Mouse (Mus musculus): Measurements from ENCODE around the gene Pde4b. TPM values are rescaled to one million over a fixed set of nuclear protein-coding genes. Genes with fewer than 3 reads are reported as not detected.

Pde4b gene
- polyA plus RNA-seq, 1 experiment from 2014 or later = 11.0 TPM

DNA sequence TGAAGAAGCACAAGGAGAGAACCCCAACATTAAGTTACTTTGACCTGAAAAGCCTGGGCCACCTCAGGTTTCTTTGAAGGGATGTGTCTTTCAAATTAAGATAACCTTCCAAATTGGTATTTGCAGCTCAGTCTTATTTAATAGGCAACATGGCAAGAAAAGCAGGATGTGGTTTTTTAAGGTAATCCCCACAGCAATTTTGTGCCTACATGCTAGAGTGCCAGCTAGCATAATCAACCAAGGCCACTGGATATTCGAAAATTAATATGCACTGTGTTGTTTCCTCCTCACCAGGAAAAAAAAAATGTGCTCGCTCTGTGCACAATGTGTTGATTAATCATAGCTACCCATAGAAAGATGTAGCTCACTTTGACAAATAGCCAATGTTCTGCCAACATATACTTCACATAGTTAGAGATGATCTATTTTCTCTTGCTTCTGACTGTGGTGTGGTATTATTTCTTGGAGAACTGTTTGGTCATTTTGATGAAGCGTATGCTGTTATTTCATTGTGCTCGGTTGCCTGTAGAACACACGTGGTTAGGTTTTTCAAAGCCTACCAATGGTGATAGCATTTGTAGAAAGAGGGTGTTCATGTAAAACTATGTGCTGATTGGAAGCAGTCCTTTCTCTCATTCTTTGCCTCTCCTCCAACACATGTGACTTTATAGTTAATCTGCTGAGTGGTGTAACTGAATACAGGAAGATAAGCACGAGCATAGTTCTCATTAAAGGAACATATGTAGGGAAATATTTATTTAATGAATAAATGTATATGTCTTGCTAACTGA, 169.0 kb downstream of the Pde4b start:
- no peaks in the 10 kb centered on the region for H3K36me3 ChIP-seq (ENCODE audit: control insufficient read depth, insufficient read depth, low read length)
- H3K9ac ChIP-seq (ENCODE audit: low read depth, low read length) = no peak overlapping the region
- no peak overlapping the region for H3K4me3 ChIP-seq (ENCODE audit: low read length)
- H3K27me3 ChIP-seq (replicated peaks; ENCODE audit: control insufficient read depth, insufficient read depth, low read length) = no peaks in the 10 kb centered on the region
- peaks cover 10% of the 10 kb centered on the region; the same call in 1 of the 2 replicates for H3K4me1 ChIP-seq (ENCODE audit: control insufficient read depth, insufficient read depth, low read length)
- 71% methylated on average over 6 of the region's 6 CpGs for WGBS
- ATAC-seq = no peak
- no peak overlapping the region for H3K4me2 ChIP-seq (ENCODE audit: low read depth, low read length)
- no peak overlapping the region for H3K27ac ChIP-seq (ENCODE audit: low read length)
- no peaks in the 10 kb centered on the region for H3K9me3 ChIP-seq (ENCODE audit: control insufficient read depth, low read length)

DNA sequence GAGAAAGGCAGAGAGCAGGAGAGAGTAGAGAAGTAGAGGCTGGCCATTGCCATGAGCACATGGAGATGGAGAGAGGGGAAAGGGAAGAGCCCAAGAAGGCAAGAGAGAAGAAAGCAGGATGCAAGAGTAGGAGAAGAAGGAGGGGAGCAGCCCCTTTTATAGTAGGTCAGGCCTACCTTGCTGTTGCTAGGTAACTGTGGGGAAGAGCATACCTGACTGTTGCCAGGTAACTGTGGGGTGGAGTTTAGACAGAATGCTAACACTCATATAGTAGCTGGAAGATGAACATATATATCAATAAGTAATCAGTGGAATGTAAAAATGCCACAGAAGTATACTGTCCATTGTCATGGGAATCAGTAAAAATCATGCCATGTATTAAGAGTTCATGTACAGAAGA, 172.9 kb downstream of the Pde4b start:
- Histone ChIP-seq H3K27ac (ENCODE audit: low read length) (no peak overlapping the region), H3K9me3 (ENCODE audit: control insufficient read depth, low read length) (no peaks in the 10 kb centered on the region), H3K4me2 (ENCODE audit: low read depth, low read length) (no peak overlapping the region), H3K36me3 (ENCODE audit: control insufficient read depth, insufficient read depth, low read length) (no peaks in the 10 kb centered on the region), H3K4me3 (ENCODE audit: low read length) (no peak overlapping the region), H3K27me3 (replicated peaks; ENCODE audit: control insufficient read depth, insufficient read depth, low read length) (no peaks in the 10 kb centered on the region), H3K9ac (ENCODE audit: low read depth, low read length) (no peak overlapping the region), H3K4me1 (ENCODE audit: control insufficient read depth, insufficient read depth, low read length) (no peaks in the 10 kb centered on the region)
- no peak for ATAC-seq

DNA sequence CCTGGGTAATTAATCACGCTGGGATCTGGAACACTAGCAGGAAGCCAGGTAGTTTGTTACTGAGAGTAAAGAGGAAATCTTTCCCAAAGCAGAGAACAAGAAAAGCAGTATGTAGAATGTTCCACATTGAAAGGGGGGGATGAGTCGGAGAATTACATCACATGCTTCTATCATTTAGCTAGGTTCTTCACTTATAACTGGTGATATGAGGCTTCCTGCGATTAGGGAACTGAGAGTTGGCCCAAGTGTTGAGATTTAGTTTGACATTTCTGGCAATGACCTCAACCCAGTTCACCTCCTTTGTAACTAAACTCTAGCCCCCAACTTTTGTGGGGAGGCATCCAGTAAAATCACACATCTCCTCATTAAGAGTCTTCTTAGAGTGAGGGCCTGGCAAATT, 185.0 kb downstream of the Pde4b start:
- H3K36me3 ChIP-seq (ENCODE audit: control insufficient read depth, insufficient read depth, low read length) = no peaks in the 10 kb centered on the region
- no peak overlapping the region for H3K4me3 ChIP-seq (ENCODE audit: low read length)
- no peak overlapping the region for H3K27ac ChIP-seq (ENCODE audit: low read length)
- no peaks in the 10 kb centered on the region for H3K27me3 ChIP-seq (replicated peaks; ENCODE audit: control insufficient read depth, insufficient read depth, low read length)
- no peak for ATAC-seq
- 65% methylated on average over 3 of the region's 3 CpGs for WGBS
- H3K9ac ChIP-seq (ENCODE audit: low read depth, low read length) = no peak overlapping the region
- no peak overlapping the region for H3K4me2 ChIP-seq (ENCODE audit: low read depth, low read length)
- H3K4me1 ChIP-seq (ENCODE audit: control insufficient read depth, insufficient read depth, low read length) = no peaks in the 10 kb centered on the region
- no peaks in the 10 kb centered on the region for H3K9me3 ChIP-seq (ENCODE audit: control insufficient read depth, low read length)

DNA sequence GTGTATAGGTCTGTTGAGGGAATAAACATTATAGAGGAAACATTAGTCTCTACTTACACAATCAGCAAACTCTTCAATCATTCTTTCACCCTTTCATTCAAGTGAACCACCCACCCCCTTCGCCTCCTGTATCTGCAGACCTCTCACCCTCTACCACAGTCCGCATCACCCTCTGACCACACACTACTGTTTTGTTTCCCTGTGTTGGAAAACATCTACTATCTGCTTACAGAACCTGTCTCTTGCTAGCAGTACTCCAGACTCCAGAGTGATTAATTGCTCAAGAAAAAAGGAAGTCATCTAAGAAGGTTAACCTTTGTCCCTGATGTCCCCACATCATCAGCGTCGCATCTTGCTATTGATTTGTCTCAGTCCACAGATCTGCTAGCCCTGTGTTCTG, 185.4 kb downstream of the Pde4b start:
- Histone ChIP-seq H3K4me3 (ENCODE audit: low read length) (no peak overlapping the region), H3K4me2 (ENCODE audit: low read depth, low read length) (no peak overlapping the region), H3K4me1 (ENCODE audit: control insufficient read depth, insufficient read depth, low read length) (no peaks in the 10 kb centered on the region), H3K36me3 (ENCODE audit: control insufficient read depth, insufficient read depth, low read length) (no peaks in the 10 kb centered on the region), H3K27me3 (replicated peaks; ENCODE audit: control insufficient read depth, insufficient read depth, low read length) (no peaks in the 10 kb centered on the region), H3K27ac (ENCODE audit: low read length) (no peak overlapping the region), H3K9me3 (ENCODE audit: control insufficient read depth, low read length) (no peaks in the 10 kb centered on the region), H3K9ac (ENCODE audit: low read depth, low read length) (no peak overlapping the region)
- no peak for ATAC-seq
- 65% methylated on average over 4 of the region's 4 CpGs for WGBS

DNA sequence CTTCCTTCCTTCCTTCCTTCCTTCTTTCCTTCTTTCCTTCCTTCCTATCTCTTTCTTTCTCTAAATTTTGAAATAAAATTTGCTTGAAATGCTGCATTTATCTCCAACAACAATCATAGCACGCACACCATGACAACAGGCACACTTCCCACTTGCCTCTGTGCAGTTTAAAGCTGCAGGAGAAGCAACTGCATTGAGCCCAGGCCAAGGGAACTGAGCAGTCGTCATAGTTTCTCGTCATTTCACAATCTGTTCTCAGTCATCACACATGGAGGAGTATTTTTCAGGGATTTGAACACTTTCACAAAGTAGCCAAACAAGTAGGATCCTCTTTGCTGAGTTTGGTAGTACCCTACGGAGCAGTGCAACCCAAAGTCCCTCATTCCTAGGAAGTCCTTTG, 188.4 kb downstream of the Pde4b start:
- Histone ChIP-seq H3K4me2 (ENCODE audit: low read depth, low read length) (no peak overlapping the region), H3K9me3 (ENCODE audit: control insufficient read depth, low read length) (no peaks in the 10 kb centered on the region), H3K27me3 (replicated peaks; ENCODE audit: control insufficient read depth, insufficient read depth, low read length) (no peaks in the 10 kb centered on the region), H3K27ac (ENCODE audit: low read length) (no peak overlapping the region), H3K4me3 (ENCODE audit: low read length) (no peak overlapping the region), H3K9ac (ENCODE audit: low read depth, low read length) (no peak overlapping the region), H3K4me1 (ENCODE audit: control insufficient read depth, insufficient read depth, low read length) (no peaks in the 10 kb centered on the region), H3K36me3 (ENCODE audit: control insufficient read depth, insufficient read depth, low read length) (no peaks in the 10 kb centered on the region)
- WGBS = 77% methylated on average over 4 of the region's 4 CpGs
- no peak for ATAC-seq

DNA sequence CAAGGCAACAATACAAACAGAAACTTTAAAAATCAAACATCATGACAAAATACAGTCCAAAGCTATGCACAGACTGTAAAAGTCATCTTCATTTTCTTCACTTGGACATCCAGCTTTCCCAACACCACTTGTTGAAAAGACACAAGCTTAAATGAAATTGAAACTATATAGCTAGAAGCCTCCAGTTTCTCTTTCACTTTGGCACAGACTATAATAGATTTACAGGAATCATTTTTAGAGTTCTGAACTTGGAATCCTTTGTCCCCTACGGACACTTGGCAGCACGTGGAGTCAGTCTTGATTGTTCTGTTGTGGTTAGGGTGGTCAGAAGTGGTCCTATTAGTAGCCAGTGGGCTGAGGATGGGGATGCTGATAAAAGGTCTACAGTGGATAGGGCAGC, 191.6 kb downstream of the Pde4b start:
- H3K4me2 ChIP-seq (ENCODE audit: low read depth, low read length) = no peak overlapping the region
- no peaks in the 10 kb centered on the region for H3K36me3 ChIP-seq (ENCODE audit: control insufficient read depth, insufficient read depth, low read length)
- WGBS = 79% methylated on average over 2 of the region's 2 CpGs
- no peaks in the 10 kb centered on the region for H3K4me1 ChIP-seq (ENCODE audit: control insufficient read depth, insufficient read depth, low read length)
- H3K9ac ChIP-seq (ENCODE audit: low read depth, low read length) = no peak overlapping the region
- no peaks in the 10 kb centered on the region for H3K27me3 ChIP-seq (replicated peaks; ENCODE audit: control insufficient read depth, insufficient read depth, low read length)
- no peak for ATAC-seq
- no peaks in the 10 kb centered on the region for H3K9me3 ChIP-seq (ENCODE audit: control insufficient read depth, low read length)
- H3K27ac ChIP-seq (ENCODE audit: low read length) = no peak overlapping the region
- H3K4me3 ChIP-seq (ENCODE audit: low read length) = no peak overlapping the region

DNA sequence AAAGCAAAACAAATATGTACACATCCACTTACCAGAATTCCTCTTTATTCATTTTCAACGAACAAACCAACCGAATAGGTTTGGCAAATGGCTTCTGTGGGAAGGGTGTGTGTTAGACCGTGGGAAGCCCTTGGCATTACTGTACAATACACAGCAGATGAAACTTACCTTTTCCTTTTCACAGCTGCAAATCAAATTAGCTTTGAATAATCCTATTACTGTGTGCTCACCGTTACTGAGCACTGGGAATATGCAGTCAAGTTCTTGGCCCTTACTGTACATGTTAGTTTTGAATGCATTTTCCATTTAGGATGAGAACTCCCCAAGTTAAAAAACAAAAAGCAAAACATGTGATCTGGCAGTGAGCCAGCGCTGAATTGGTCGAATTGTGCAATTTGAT, 199.8 kb downstream of the Pde4b start:
- WGBS = 75% methylated on average over 6 of the region's 6 CpGs
- ATAC-seq = no peak
- H3K9ac ChIP-seq (ENCODE audit: low read depth, low read length) = no peak overlapping the region
- H3K4me3 ChIP-seq (ENCODE audit: low read length) = no peak overlapping the region
- H3K4me2 ChIP-seq (ENCODE audit: low read depth, low read length) = no peak overlapping the region
- no peaks in the 10 kb centered on the region for H3K9me3 ChIP-seq (ENCODE audit: control insufficient read depth, low read length)
- H3K4me1 ChIP-seq (ENCODE audit: control insufficient read depth, insufficient read depth, low read length) = no peaks in the 10 kb centered on the region
- H3K27me3 ChIP-seq (replicated peaks; ENCODE audit: control insufficient read depth, insufficient read depth, low read length) = no peaks in the 10 kb centered on the region
- no peaks in the 10 kb centered on the region for H3K36me3 ChIP-seq (ENCODE audit: control insufficient read depth, insufficient read depth, low read length)
- no peak overlapping the region for H3K27ac ChIP-seq (ENCODE audit: low read length)

DNA sequence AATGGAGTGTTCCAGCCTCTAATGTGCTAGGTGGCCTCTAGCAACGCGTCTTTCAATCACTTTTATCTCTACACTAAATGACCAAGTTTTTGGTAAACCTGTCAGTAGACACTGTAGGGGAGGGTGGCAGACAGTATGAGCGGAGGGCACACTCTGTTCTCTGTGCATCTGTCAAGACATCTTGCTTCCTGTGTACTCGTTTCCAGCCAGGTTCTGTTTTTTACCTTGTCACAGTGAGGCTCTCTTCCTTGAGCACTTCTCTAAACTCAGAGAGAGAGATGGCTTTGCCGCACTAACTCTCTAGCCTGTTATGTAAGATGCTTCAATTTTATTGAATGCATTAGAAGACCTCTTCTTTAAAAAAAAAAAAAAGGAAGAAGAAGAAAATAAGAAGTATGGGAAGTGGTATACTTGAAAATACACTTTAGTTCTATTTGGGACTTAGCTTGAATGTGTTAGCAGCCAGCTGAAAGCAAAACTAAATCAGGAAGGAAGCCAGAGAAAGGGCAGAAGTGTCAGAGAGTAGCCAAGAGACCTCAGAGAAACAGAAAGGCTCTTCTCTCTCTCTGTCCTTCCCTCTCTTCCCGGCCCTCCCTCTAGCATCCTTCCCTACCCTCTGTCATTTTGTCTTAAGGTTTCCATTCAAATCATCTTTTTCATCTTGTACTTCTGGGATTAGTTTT, 202.8 kb downstream of the Pde4b start:
- Histone ChIP-seq H3K4me1 (ENCODE audit: control insufficient read depth, insufficient read depth, low read length) (no peaks in the 10 kb centered on the region), H3K36me3 (ENCODE audit: control insufficient read depth, insufficient read depth, low read length) (no peaks in the 10 kb centered on the region), H3K9ac (ENCODE audit: low read depth, low read length) (no peak overlapping the region), H3K4me2 (ENCODE audit: low read depth, low read length) (no peak overlapping the region), H3K4me3 (ENCODE audit: low read length) (no peak overlapping the region), H3K27me3 (replicated peaks; ENCODE audit: control insufficient read depth, insufficient read depth, low read length) (no peaks in the 10 kb centered on the region), H3K27ac (ENCODE audit: low read length) (no peak overlapping the region), H3K9me3 (ENCODE audit: control insufficient read depth, low read length) (no peaks in the 10 kb centered on the region)
- ATAC-seq = no peak
- 66% methylated on average over 6 of the region's 6 CpGs for WGBS

DNA sequence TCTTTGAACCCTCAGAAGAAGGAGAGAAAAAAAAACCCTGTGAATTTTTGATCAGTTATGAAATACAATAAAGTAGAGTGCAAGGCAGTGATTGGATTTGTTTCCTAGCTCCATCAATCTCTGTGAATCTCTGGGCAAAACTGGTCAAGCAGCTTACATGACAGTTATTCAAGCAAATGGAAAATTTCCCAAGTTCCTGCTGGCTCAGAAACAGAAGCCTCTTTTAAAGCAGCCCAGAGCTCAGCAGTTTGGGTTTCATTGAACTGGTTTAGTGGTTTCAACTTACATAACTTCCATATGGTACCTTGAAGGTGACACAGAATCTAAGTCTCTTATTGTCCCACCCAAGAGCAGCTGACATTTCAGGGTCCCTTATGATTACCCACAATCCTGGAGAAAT, 210.2 kb downstream of the Pde4b start:
- Histone ChIP-seq H3K9me3 (ENCODE audit: control insufficient read depth, low read length) (no peaks in the 10 kb centered on the region), H3K4me3 (ENCODE audit: low read length) (no peak overlapping the region), H3K36me3 (ENCODE audit: control insufficient read depth, insufficient read depth, low read length) (no peaks in the 10 kb centered on the region), H3K4me1 (ENCODE audit: control insufficient read depth, insufficient read depth, low read length) (no peaks in the 10 kb centered on the region), H3K4me2 (ENCODE audit: low read depth, low read length) (no peak overlapping the region), H3K9ac (ENCODE audit: low read depth, low read length) (no peak overlapping the region), H3K27ac (ENCODE audit: low read length) (no peak overlapping the region), H3K27me3 (replicated peaks; ENCODE audit: control insufficient read depth, insufficient read depth, low read length) (no peaks in the 10 kb centered on the region)
- ATAC-seq = no peak
